Mouse (Mus musculus): ENCODE data around the gene Trim28. TPM values are rescaled to one million over a fixed set of nuclear protein-coding genes. Genes with fewer than 3 reads are reported as not detected.

Gene Trim28
- polyA plus RNA-seq, 1 experiment: 272 TPM

GRCm38 (mm10) chr7:12965678-12966091 is 33.2 kb upstream of the Trim28 start, which contains the start of gene Zfp324:
Gene Zfp324 (plus strand): TSS chr7:12965838.
- H3K4me1 ChIP-seq (ENCODE audit: control insufficient read depth, insufficient read depth, insufficient read length): peaks cover 6% of the 10 kb centered on the region; the same call in 1 of the 2 replicates
- DNase-seq (ENCODE audit: low read depth in 1 of 2, low spot score in 2 of 2): peak; percentile 63 to 87
- H3K27ac ChIP-seq (ENCODE audit: insufficient read depth, low read length): peak within 1 kb of the TSS; percentile 73
- H3K36me3 ChIP-seq (ENCODE audit: control insufficient read depth, insufficient read depth, low read length): peaks cover 14% of the 10 kb centered on the region
- peak within 1 kb of the TSS; percentile 79 for H3K4me3 ChIP-seq (ENCODE audit: extremely low read depth, insufficient read depth, insufficient read length)
- TF ChIP-seq CTCF (IDR thresholded peaks at IDR 0.05; ENCODE audit: extremely low read depth, insufficient read depth, insufficient read length, insufficient replicate concordance) (no peak), POLR2A (IDR thresholded peaks at IDR 0.05; ENCODE audit: low read depth, low read length) (peak; percentile 48)
- no peaks in the 10 kb centered on the region for H3K27me3 ChIP-seq (ENCODE audit: control insufficient read depth, insufficient read depth, low read length)
- 0% methylated on average over 23 of the region's 23 CpGs for WGBS

DNA sequence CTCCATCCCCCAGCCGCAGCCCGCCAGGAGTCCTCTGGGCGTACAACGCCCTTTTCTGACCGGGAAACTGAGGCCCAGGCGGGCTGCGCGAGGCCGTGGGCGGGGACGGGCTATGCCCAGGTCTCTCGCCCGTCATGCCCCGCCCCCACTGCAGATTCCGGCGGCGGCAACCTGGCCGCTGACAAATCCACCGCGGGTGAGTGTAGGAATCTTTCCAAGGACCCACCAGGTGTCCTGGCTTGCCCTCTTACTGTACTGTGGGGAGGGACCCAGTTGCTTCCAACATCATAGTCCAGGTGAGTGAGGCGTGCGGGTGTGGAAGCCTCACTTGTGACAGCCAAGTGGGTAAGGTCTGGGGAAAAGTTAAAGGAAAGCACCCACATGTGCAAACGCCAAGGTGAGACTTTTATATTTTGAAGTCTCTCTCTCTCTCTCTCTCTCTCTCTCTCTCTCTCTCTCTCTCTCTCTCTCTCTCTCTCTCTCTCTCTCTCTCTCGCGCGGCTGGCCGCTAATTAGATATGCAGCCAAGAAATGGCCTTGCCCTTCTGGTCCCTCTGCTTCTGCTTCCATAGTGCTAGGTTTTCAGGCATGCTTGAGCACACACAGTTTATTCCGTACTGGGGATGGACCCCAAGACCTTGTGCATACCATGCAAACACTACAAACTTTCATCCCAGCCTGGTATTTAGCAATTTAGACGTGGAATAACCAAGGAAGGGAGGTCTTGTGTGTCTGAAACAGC is 32.6 kb upstream of the Trim28 start:
- H3K36me3 ChIP-seq (ENCODE audit: control insufficient read depth, insufficient read depth, low read length): peaks cover 19% of the 10 kb centered on the region
- DNase-seq (ENCODE audit: low read depth in 1 of 2, low spot score in 2 of 2): peak in 1 of 2 experiments; percentile 64
- peaks cover 6% of the 10 kb centered on the region; the same call in 1 of the 2 replicates for H3K4me1 ChIP-seq (ENCODE audit: control insufficient read depth, insufficient read depth, insufficient read length)
- WGBS: 1% methylated on average over 29 of the region's 29 CpGs
- peak overlapping the region; percentile 73 for H3K27ac ChIP-seq (ENCODE audit: insufficient read depth, low read length)
- no peaks in the 10 kb centered on the region for H3K27me3 ChIP-seq (ENCODE audit: control insufficient read depth, insufficient read depth, low read length)
- no peak for TF ChIP-seq CTCF (IDR thresholded peaks at IDR 0.05; ENCODE audit: extremely low read depth, insufficient read depth, insufficient read length, insufficient replicate concordance)
- H3K4me3 ChIP-seq (ENCODE audit: extremely low read depth, insufficient read depth, insufficient read length): peak overlapping the region; percentile 79

- peaks cover 20% of the 10 kb centered on the region for H3K36me3 ChIP-seq (ENCODE audit: control insufficient read depth, insufficient read depth, low read length)
- no peaks in the 10 kb centered on the region for H3K27me3 ChIP-seq (ENCODE audit: control insufficient read depth, insufficient read depth, low read length)
- DNase-seq (ENCODE audit: low read depth in 1 of 2, low spot score in 2 of 2): no peak
- no peak overlapping the region for H3K27ac ChIP-seq (ENCODE audit: insufficient read depth, low read length)
- WGBS: 97% methylated on average over 25 of the region's 25 CpGs
- peaks cover 3% of the 10 kb centered on the region; the same call in 1 of the 2 replicates for H3K4me1 ChIP-seq (ENCODE audit: control insufficient read depth, insufficient read depth, insufficient read length)
- no peak overlapping the region for H3K4me3 ChIP-seq (ENCODE audit: extremely low read depth, insufficient read depth, insufficient read length)
- TF ChIP-seq POLR2A (IDR thresholded peaks at IDR 0.05; ENCODE audit: low read depth, low read length): no peak
- TF ChIP-seq CTCF (IDR thresholded peaks at IDR 0.05; ENCODE audit: extremely low read depth, insufficient read depth, insufficient read length, insufficient replicate concordance): no peak
These were observed 28.0 kb upstream of the Trim28 start for GRCm38 (mm10) chr7:12970906-12971305.

DNA sequence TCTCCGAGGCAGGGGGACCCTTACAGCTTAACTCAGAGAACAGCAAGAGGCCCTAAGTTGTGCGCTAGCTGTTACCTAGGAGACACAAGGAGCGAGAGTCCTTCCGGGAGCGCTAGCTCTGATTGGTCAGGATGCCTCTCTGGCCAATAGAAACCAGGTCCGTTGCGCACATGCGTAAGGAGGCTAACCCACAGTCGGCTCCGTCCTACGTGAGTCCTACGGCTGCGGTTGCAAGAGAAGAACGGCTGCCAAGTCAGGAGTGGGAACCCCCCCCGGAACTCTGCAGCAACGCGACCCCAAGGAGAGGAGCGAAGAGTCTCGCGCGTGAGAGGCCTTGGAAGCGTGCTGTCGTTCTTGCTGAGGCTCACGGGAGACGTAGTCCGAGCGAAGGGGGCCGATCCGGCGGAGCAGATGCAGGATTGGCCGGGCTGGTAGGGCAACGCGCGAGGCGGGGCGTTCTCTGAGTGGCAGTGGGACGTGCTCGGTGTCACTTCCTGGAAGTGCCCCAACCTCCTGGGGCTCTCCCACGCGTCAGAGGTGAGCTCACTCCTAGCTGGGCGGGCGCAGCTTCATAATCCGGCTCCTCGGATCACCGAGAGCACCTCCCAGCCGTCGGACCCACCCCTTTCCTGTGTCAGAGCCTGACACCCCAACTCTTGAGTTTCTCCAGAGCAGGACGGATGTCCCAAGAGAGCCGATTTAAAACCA is 21.1 kb upstream of the Trim28 start, which contains the start of gene Zfp446:
Zfp446 (plus strand) TSS at position 167 of the 708 bp plus-strand sequence.
- TF ChIP-seq POLR2A (IDR thresholded peaks at IDR 0.05; ENCODE audit: low read depth, low read length) (peak; percentile 79), CTCF (IDR thresholded peaks at IDR 0.05; ENCODE audit: extremely low read depth, insufficient read depth, insufficient read length, insufficient replicate concordance) (no peak)
- DNase-seq (ENCODE audit: low read depth in 1 of 2, low spot score in 2 of 2): peak; percentile 97 to 98

GRCm38 (mm10) chr7:12978931-12979722 is 19.8 kb upstream of the Trim28 start:
- WGBS: 70% methylated on average over 18 of the region's 18 CpGs
- DNase-seq (ENCODE audit: low read depth in 1 of 2, low spot score in 2 of 2): no peak
- no peak overlapping the region for H3K4me3 ChIP-seq (ENCODE audit: extremely low read depth, insufficient read depth, insufficient read length)

More for the DNA sequence above, 21.1 kb upstream of the Trim28 start, which contains the start of gene Zfp446:
- Histone ChIP-seq H3K4me3 (ENCODE audit: extremely low read depth, insufficient read depth, insufficient read length) (peak within 1 kb of the TSS; percentile 93), H3K27ac (ENCODE audit: insufficient read depth, low read length) (peak within 1 kb of the TSS; percentile 97), H3K4me1 (ENCODE audit: control insufficient read depth, insufficient read depth, insufficient read length) (peaks cover 5% of the 10 kb centered on the region; the same call in 1 of the 2 replicates), H3K27me3 (ENCODE audit: control insufficient read depth, insufficient read depth, low read length) (no peaks in the 10 kb centered on the region), H3K36me3 (ENCODE audit: control insufficient read depth, insufficient read depth, low read length) (no peaks in the 10 kb centered on the region)
- under 1% methylated on average over 49 of the region's 49 CpGs for WGBS

DNA sequence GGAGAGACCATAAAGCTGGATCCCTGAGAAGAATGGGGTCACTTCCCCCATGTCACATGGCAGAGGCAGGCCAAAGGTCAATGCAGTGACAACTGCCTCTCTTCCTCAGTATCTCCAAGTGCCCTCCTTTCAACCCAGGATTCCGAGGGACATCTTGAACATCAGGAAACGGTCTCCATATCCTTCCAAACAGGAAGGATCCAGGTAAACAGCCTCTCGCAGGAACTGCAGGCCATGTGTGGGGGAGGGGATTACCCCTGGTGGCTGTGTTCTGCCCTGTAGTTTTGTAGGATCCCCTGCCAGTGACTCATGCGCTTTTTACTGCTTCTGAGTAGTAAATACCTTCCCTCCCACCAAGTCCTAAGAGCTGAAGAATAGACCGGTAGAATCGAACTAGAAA is 19.1 kb upstream of the Trim28 start:
- Histone ChIP-seq H3K27me3 (ENCODE audit: control insufficient read depth, insufficient read depth, low read length) (no peaks in the 10 kb centered on the region), H3K4me1 (ENCODE audit: control insufficient read depth, insufficient read depth, insufficient read length) (peaks cover 5% of the 10 kb centered on the region; the same call in 1 of the 2 replicates), H3K36me3 (ENCODE audit: control insufficient read depth, insufficient read depth, low read length) (no peaks in the 10 kb centered on the region), H3K4me3 (ENCODE audit: extremely low read depth, insufficient read depth, insufficient read length) (no peak overlapping the region), H3K27ac (ENCODE audit: insufficient read depth, low read length) (no peak overlapping the region)
- DNase-seq (ENCODE audit: low read depth in 1 of 2, low spot score in 2 of 2): no peak
- 86% methylated on average over 6 of the region's 6 CpGs for WGBS
- TF ChIP-seq CTCF (IDR thresholded peaks at IDR 0.05; ENCODE audit: extremely low read depth, insufficient read depth, insufficient read length, insufficient replicate concordance): no peak
- no peak for TF ChIP-seq POLR2A (IDR thresholded peaks at IDR 0.05; ENCODE audit: low read depth, low read length)

More at GRCm38 (mm10) chr7:12978931-12979722, 19.8 kb upstream of the Trim28 start:
- no peaks in the 10 kb centered on the region for H3K36me3 ChIP-seq (ENCODE audit: control insufficient read depth, insufficient read depth, low read length)
- H3K4me1 ChIP-seq (ENCODE audit: control insufficient read depth, insufficient read depth, insufficient read length): peaks cover 5% of the 10 kb centered on the region; the same call in 1 of the 2 replicates
- H3K27me3 ChIP-seq (ENCODE audit: control insufficient read depth, insufficient read depth, low read length): no peaks in the 10 kb centered on the region
- H3K27ac ChIP-seq (ENCODE audit: insufficient read depth, low read length): no peak overlapping the region
- TF ChIP-seq POLR2A (IDR thresholded peaks at IDR 0.05; ENCODE audit: low read depth, low read length): no peak
- no peak for TF ChIP-seq CTCF (IDR thresholded peaks at IDR 0.05; ENCODE audit: extremely low read depth, insufficient read depth, insufficient read length, insufficient replicate concordance)

All from spleen, adult 2 months (tissue).